Comparison of ENCODE assay signal across 8 mouse cellular contexts in genomic region chr1:178317275-178318001, GRCm38 (mm10). TPM values are rescaled to one million over a fixed set of nuclear protein-coding genes. Genes with fewer than 3 reads are reported as not detected.
DNase-seq lines count a peak whose midpoint lies in the region; ATAC-seq and TF ChIP-seq lines count a peak whose summit lies in the region.

No protein-coding gene starts in this region.

- peak overlapping the region; percentile 67 for H3K4me2 ChIP-seq in lung, embryonic 16.5 days (ENCODE audit: low read depth, low read length)
- H3K4me2 ChIP-seq in embryonic facial prominence, embryonic 12.5 days (replicated peaks): peak overlapping the region; percentile 53
- peak overlapping the region; percentile 69 for H3K4me2 ChIP-seq in intestine, postnatal 0 days (replicated peaks; ENCODE audit: low read depth)
- H3K4me2 ChIP-seq in stomach, embryonic 14.5 days (replicated peaks; ENCODE audit: low read depth, low read length): peak overlapping the region; percentile 74

- DNase-seq in lung, postnatal 36 days: no peak
- DNase-seq in left cerebral cortex, adult 8-10 months (ENCODE audit: low spot score in 2 of 2): no peak
- no peak for DNase-seq in cerebellum, postnatal 36 days
- DNase-seq in gastrocnemius, postnatal 25 days: no peak

- H3K27me3 ChIP-seq in lung, embryonic 16.5 days (ENCODE audit: control insufficient read depth, insufficient read depth, low read depth, low read length): no peaks in the 10 kb centered on the region
- H3K27me3 ChIP-seq in embryonic facial prominence, embryonic 12.5 days: no peaks in the 10 kb centered on the region
- no peaks in the 10 kb centered on the region for H3K27me3 ChIP-seq in intestine, postnatal 0 days (replicated peaks; ENCODE audit: control insufficient read depth, insufficient read depth, low read length)
- H3K27me3 ChIP-seq in stomach, embryonic 14.5 days (ENCODE audit: control insufficient read depth, insufficient read depth, low read length): no peaks in the 10 kb centered on the region

- no peaks in the 10 kb centered on the region for H3K9me3 ChIP-seq in lung, embryonic 16.5 days (ENCODE audit: control insufficient read depth, low read length)
- H3K9me3 ChIP-seq in embryonic facial prominence, embryonic 12.5 days: no peaks in the 10 kb centered on the region
- no peaks in the 10 kb centered on the region for H3K9me3 ChIP-seq in intestine, postnatal 0 days (ENCODE audit: control insufficient read depth)
- H3K9me3 ChIP-seq in stomach, embryonic 14.5 days (ENCODE audit: control insufficient read depth, low read depth, low read length): no peaks in the 10 kb centered on the region

- no peak for TF ChIP-seq CTCF in intestine, postnatal 0 days (IDR thresholded peaks at IDR 0.05; ENCODE audit: low read depth)

- 24% methylated on average over 10 of the region's 10 CpGs for WGBS in lung, embryonic 16.5 days
- WGBS in embryonic facial prominence, embryonic 12.5 days: 55% methylated on average over 10 of the region's 10 CpGs
- WGBS in intestine, postnatal 0 days: 32% methylated on average over 10 of the region's 10 CpGs
- WGBS in stomach, embryonic 14.5 days: 39% methylated on average over 10 of the region's 10 CpGs

- peak overlapping the region; percentile 67 for H3K4me3 ChIP-seq in lung, embryonic 16.5 days (ENCODE audit: low read length)
- H3K4me3 ChIP-seq in embryonic facial prominence, embryonic 12.5 days: peak overlapping the region; percentile 57
- peak overlapping the region; percentile 65 for H3K4me3 ChIP-seq in intestine, postnatal 0 days (ENCODE audit: low read depth, low read length)
- H3K4me3 ChIP-seq in stomach, embryonic 14.5 days (ENCODE audit: low read depth, low read length): peak overlapping the region; percentile 59

- peaks cover 20% of the 10 kb centered on the region for H3K4me1 ChIP-seq in lung, embryonic 16.5 days (replicated peaks; ENCODE audit: control insufficient read depth, insufficient read depth, low read length)
- peaks cover 16% of the 10 kb centered on the region for H3K4me1 ChIP-seq in embryonic facial prominence, embryonic 12.5 days
- 0 out of 2 replicates have a peak, but pooled peaks cover 2% of the 10 kb centered on the region for H3K4me1 ChIP-seq in intestine, postnatal 0 days (replicated peaks; ENCODE audit: control insufficient read depth, insufficient read depth, low read length)
- H3K4me1 ChIP-seq in stomach, embryonic 14.5 days (ENCODE audit: control insufficient read depth, insufficient read depth, low read length): peaks cover 10% of the 10 kb centered on the region; the same call in 1 of the 2 replicates

- peaks cover 12% of the 10 kb centered on the region for H3K36me3 ChIP-seq in lung, embryonic 16.5 days (ENCODE audit: control insufficient read depth, insufficient read depth, low read length)
- H3K36me3 ChIP-seq in embryonic facial prominence, embryonic 12.5 days: peaks cover 6% of the 10 kb centered on the region; the same call in 1 of the 2 replicates
- peaks cover 16% of the 10 kb centered on the region for H3K36me3 ChIP-seq in intestine, postnatal 0 days (ENCODE audit: control insufficient read depth, insufficient read depth)
- peaks cover 21% of the 10 kb centered on the region for H3K36me3 ChIP-seq in stomach, embryonic 14.5 days (ENCODE audit: control insufficient read depth, insufficient read depth, low read length)

- peak overlapping the region; percentile 45; the same call in 1 of the 2 replicates for H3K9ac ChIP-seq in lung, embryonic 16.5 days (ENCODE audit: low read length)
- peak overlapping the region; percentile 85 for H3K9ac ChIP-seq in embryonic facial prominence, embryonic 12.5 days
- peak overlapping the region; percentile 90 for H3K9ac ChIP-seq in intestine, postnatal 0 days (ENCODE audit: low read depth, low read length)
- peak overlapping the region; percentile 60 for H3K9ac ChIP-seq in stomach, embryonic 14.5 days (replicated peaks; ENCODE audit: low read depth, low read length)

- no peak for ATAC-seq in lung, embryonic 16.5 days (ENCODE audit: low read depth)
- no peak for ATAC-seq in embryonic facial prominence, embryonic 12.5 days (ENCODE audit: insufficient number of reproducible peaks, insufficient read depth, low FRiP score, low TSS enrichment)
- no peak for ATAC-seq in intestine, postnatal 0 days
- ATAC-seq in stomach, embryonic 14.5 days (ENCODE audit: insufficient number of reproducible peaks, insufficient read depth, low FRiP score, low read depth): no peak

- peak overlapping the region; percentile 59 for H3K27ac ChIP-seq in lung, embryonic 16.5 days (ENCODE audit: low read length)
- H3K27ac ChIP-seq in embryonic facial prominence, embryonic 12.5 days: peak overlapping the region; percentile 99
- peak overlapping the region; percentile 100; the same call in 1 of the 2 replicates for H3K27ac ChIP-seq in intestine, postnatal 0 days (ENCODE audit: low read depth, low read length)
- peak overlapping the region; percentile 99 for H3K27ac ChIP-seq in stomach, embryonic 14.5 days (ENCODE audit: low read length)

RNA-seq across cellular contexts. Expression of gene Cox20, which starts 1.5 kb away (rescaled TPM):
- polyA plus RNA-seq in lung, embryonic 16.5 days (2015; fragmentation: Nextera tagmentation; extraction: Ambion mirVana): 113 and 141 TPM in 2 replicates
- polyA plus RNA-seq in embryonic facial prominence, embryonic 12.5 days (2016; fragmentation: Nextera tagmentation; extraction: Ambion mirVana): 144 and 148 TPM in 2 replicates
- polyA plus RNA-seq in intestine, postnatal 0 days (2015; fragmentation: Nextera tagmentation; extraction: Ambion mirVana): 146 and 148 TPM in 2 replicates
- polyA plus RNA-seq in stomach, embryonic 14.5 days (2014; fragmentation: Nextera tagmentation; extraction: Ambion mirVana): 138 and 149 TPM in 2 replicates
- 10 to 100 TPM; 22.5 to 37.3 (median 28.5) TPM for total RNA-seq in left cerebral cortex, adult 8-10 months (2022)
- total RNA-seq in gastrocnemius, postnatal 25 days (2021): 10 to 100 TPM; 30.1 to 32.9 TPM

RNA-seq across cellular contexts. Expression of gene Hnrnpu, which starts 20.2 kb away (rescaled TPM):
- polyA plus RNA-seq in lung, embryonic 16.5 days (2015; fragmentation: Nextera tagmentation; extraction: Ambion mirVana): 209 and 239 TPM in 2 replicates
- polyA plus RNA-seq in embryonic facial prominence, embryonic 12.5 days (2016; fragmentation: Nextera tagmentation; extraction: Ambion mirVana): 797 and 876 TPM in 2 replicates
- polyA plus RNA-seq in intestine, postnatal 0 days (2015; fragmentation: Nextera tagmentation; extraction: Ambion mirVana): 131 TPM in 2 replicates
- 364 and 458 TPM in 2 replicates for polyA plus RNA-seq in stomach, embryonic 14.5 days (2014; fragmentation: Nextera tagmentation; extraction: Ambion mirVana)
- 100 to 1,000 TPM; 359 to 418 (median 395) TPM for total RNA-seq in left cerebral cortex, adult 8-10 months (2022)
- 100 to 1,000 TPM; 105 to 116 TPM for total RNA-seq in gastrocnemius, postnatal 25 days (2021)
